Mouse (Mus musculus): ENCODE measurements around the gene Pfkm. TPM values are rescaled to one million over a fixed set of nuclear protein-coding genes. Genes with fewer than 3 reads are reported as not detected.

The Pfkm gene
- polyA plus RNA-seq, 1 experiment from 2014 or later = 52.1 TPM

DNA sequence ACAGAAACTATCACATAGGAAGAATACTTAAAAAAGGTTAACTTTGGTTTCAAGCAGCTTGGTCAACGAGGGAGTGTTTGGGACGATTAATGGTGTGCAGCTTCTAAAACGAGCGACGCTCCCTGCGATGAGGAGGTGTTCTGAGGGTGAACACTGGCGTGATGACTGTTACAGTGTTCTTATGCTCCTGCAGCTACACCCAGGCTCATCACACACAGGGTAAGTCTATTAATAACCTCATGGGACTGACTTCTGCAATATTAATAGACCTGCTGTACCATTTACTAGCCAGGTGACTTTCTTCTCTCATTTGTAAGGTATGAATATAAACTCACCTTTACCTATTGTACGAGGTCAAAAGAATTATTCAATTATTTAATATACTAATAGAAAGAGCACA is 17.9 kb upstream of the Pfkm start:
- 90% methylated on average over 8 of the region's 8 CpGs for WGBS
- H3K36me3 ChIP-seq = peaks cover 85% of the 10 kb centered on the region
- no peak for ATAC-seq (ENCODE audit: low FRiP score, low read depth)

DNA sequence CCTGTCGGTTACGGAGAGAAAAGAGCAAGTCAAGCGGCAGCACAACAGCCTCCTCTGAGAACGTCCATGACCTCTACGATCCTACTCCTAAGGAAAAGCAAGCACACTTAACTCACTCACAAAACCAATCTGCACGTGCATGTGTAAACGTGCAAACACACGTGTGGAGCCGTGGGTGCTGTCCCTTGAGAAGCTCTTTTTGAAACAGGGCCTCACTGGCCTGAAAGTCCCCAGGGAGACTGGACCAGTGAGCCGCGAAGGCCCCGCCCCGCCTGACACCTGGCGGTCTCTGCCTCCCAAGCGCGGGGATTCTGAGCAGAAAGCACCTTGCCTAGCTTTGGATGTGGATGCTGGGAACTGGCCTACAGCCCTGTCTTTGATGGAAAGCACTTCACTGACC is 17.4 kb upstream of the Pfkm start:
- Histone ChIP-seq H3K4me2 (replicated peaks) (no peak overlapping the region), H3K36me3 (peaks cover 83% of the 10 kb centered on the region), H3K4me3 (no peak overlapping the region), H3K9ac (replicated peaks) (no peak overlapping the region), H3K4me1 (no peaks in the 10 kb centered on the region), H3K27ac (replicated peaks) (no peak overlapping the region), H3K27me3 (no peaks in the 10 kb centered on the region), H3K9me3 (no peaks in the 10 kb centered on the region)
- ATAC-seq (ENCODE audit: low FRiP score, low read depth) = no peak
- 85% methylated on average over 16 of the region's 16 CpGs for WGBS

More for the DNA sequence above, 17.9 kb upstream of the Pfkm start:
- Histone ChIP-seq H3K4me2 (replicated peaks) (no peak overlapping the region), H3K9ac (replicated peaks) (no peak overlapping the region), H3K4me3 (no peak overlapping the region), H3K4me1 (no peaks in the 10 kb centered on the region), H3K9me3 (no peaks in the 10 kb centered on the region), H3K27me3 (no peaks in the 10 kb centered on the region), H3K27ac (replicated peaks) (no peak overlapping the region)

DNA sequence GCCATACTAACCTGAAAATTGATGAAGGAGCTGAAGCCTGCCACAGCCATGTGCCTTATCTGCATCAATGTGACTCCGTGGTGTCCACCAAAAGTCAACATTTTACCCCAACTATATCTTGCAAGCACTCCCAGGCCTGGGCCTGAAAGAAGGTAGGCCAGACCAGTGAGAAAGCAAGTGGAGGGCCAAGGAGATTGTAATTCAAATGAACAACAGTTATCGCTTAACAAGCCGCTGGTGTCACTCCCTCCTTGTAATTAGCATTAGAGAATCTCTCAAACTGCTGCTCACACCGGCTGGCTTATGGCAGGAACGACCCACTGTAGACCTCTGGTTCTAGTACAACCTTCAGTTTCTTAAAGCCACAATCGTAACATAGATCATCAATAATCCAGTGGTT is 15.5 kb upstream of the Pfkm start:
- H3K9ac ChIP-seq (replicated peaks) = no peak overlapping the region
- H3K27ac ChIP-seq (replicated peaks) = no peak overlapping the region
- H3K36me3 ChIP-seq = peaks cover 82% of the 10 kb centered on the region
- no peak for ATAC-seq (ENCODE audit: low FRiP score, low read depth)
- H3K9me3 ChIP-seq = no peaks in the 10 kb centered on the region
- H3K4me3 ChIP-seq = no peak overlapping the region
- H3K4me1 ChIP-seq = no peaks in the 10 kb centered on the region
- H3K27me3 ChIP-seq = no peaks in the 10 kb centered on the region
- no peak overlapping the region for H3K4me2 ChIP-seq (replicated peaks)
- WGBS = 90% methylated on average over 6 of the region's 6 CpGs

DNA sequence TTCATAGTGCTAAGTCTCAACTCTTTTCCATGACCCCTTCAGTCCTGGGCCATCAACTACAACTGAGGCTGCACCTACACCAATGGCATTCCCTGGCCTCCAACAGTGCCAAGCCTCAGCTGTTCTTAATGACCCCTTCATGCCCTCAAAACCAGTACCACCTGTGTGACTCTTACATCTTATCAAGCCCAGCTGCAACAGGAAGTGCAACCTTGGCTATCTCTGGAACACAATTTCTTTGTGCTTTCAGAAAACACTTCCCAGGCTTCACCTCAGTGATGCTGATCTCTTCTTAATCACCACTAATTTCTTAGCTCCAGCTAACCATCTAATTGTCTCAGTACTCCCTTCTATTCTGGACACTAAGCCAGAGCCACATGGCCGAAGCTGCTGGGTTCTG is 3.5 kb upstream of the Pfkm start:
- no peak for ATAC-seq (ENCODE audit: low FRiP score, low read depth)
- Histone ChIP-seq H3K4me3 (no peak overlapping the region), H3K9ac (replicated peaks) (no peak overlapping the region), H3K4me2 (replicated peaks) (no peak overlapping the region), H3K27me3 (no peaks in the 10 kb centered on the region), H3K36me3 (peaks cover 37% of the 10 kb centered on the region), H3K27ac (replicated peaks) (no peak overlapping the region), H3K9me3 (no peaks in the 10 kb centered on the region), H3K4me1 (peaks cover 20% of the 10 kb centered on the region)
- 88% methylated on average over 1 of the region's 1 CpGs for WGBS

DNA sequence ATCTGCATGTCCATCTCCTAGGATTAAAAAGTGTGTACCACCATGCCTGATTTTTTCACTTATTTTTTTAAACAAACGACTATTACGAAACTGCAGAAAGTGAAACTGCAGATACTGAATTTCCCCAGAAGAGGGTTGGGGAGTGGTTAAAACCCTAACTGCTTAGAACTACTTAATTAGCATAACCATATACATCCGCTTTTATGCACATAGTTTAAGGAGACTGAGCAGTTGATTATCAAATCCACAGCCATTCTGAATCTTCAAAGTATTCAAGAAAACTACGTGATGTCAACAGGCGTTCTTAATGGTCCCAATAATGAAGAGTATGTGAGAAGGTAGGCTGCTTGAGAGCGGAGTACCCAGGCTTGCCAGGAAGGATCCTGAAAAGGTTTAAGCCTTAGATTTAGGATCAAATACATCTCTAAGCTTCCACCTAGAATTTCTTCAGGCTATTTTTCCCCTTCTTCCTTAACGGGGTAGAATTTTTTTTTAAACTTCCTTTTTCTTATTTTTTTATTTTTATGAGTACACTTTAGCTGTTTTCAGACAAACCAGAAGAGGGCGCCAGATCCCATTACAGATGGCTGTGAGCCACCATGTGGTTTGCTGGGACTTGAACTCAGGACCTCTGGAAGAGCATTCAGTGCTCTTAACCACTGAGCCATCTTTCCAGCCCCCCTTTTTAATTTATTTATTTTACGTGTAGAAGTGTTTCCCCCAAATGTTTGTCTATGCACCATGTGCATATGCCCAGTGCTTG is 2.8 kb upstream of the Pfkm start:
- Histone ChIP-seq H3K36me3 (peaks cover 33% of the 10 kb centered on the region), H3K4me1 (peaks cover 21% of the 10 kb centered on the region), H3K4me2 (replicated peaks) (no peak overlapping the region), H3K27ac (replicated peaks) (no peak overlapping the region), H3K27me3 (no peaks in the 10 kb centered on the region), H3K9ac (replicated peaks) (no peak overlapping the region), H3K9me3 (no peaks in the 10 kb centered on the region), H3K4me3 (no peak overlapping the region)
- ATAC-seq (ENCODE audit: low FRiP score, low read depth) = no peak
- 75% methylated on average over 9 of the region's 9 CpGs for WGBS

DNA sequence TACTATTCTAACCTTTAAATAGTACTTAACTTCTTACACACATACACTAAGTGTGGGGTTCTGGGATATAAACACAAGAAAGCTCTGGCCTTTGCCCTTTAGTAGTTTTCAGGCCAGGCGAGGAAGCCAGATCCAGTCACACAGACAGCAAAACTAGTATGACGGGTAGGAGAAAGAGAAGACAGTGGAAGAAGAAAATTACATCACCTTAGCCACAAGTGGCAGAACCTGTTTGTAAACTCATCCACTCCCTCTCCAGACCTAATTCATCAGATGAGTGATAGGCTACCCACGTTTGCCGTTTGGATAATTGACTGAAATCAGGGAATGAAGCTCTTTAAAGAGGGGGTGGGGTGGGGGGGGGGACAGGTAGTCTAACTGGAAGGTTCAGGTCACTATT is 548 bp upstream of the Pfkm start:
- ATAC-seq (ENCODE audit: low FRiP score, low read depth) = no peak
- H3K27me3 ChIP-seq = no peaks in the 10 kb centered on the region
- 39% methylated on average over 4 of the region's 4 CpGs for WGBS
- H3K9me3 ChIP-seq = no peaks in the 10 kb centered on the region
- peak overlapping the region; percentile 87 for H3K4me2 ChIP-seq (replicated peaks)
- peaks cover 14% of the 10 kb centered on the region for H3K36me3 ChIP-seq
- H3K27ac ChIP-seq (replicated peaks) = no peak overlapping the region
- H3K4me3 ChIP-seq = peak overlapping the region; percentile 91
- peak overlapping the region; percentile 87 for H3K9ac ChIP-seq (replicated peaks)
- peaks cover 21% of the 10 kb centered on the region for H3K4me1 ChIP-seq

DNA sequence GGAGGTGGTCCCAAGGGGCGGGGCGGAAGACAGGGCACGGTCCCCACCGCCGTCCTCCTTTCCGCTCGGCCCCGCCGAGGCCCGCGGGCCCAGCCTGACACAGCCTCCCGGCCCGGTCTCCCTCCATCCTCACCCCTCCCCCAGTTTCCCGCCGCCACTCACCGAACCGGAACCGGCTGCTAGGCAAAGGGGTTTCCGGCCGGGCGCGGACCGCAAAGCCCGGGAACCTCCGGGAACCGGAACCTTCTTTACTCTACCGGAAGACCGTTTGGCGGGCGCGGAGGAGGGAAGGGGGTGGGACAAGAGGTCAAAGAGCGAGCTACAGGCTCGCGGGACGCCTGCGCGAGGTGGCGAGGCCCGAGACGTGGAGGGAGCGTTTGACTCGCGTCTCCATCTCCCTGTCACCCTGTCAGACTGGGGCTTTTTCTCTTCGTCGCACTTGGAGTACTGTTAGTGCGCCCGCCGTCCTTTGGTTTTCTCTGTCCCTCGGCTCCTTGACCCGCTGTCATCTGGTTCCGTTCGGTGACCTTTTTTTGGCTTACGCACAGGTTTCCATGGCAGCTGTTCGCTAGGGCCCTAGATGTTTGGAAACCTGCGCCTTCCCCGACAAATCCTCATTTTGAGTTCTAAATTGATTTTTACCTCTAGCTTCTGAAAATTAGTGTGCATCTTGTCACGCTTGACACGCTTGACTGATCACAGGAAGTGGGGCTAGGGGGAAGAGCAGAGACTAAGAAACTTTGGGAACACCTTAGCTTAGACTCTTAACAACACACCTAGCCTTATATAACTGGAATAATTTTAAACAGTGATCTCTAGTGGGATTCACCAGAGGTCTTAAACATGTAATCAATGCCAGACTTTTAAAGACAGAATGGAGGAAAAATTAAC is 977 bp downstream of the Pfkm start, which contains the start of gene Senp1:
Senp1 (minus strand) TSS at position 624 of the 891 bp plus-strand sequence.
- peaks cover 21% of the 10 kb centered on the region for H3K4me1 ChIP-seq
- peak within 1 kb of the TSS; percentile 87 for H3K4me2 ChIP-seq (replicated peaks)
- H3K4me3 ChIP-seq = peak within 1 kb of the TSS; percentile 91
- peak within 1 kb of the TSS; percentile 87 for H3K9ac ChIP-seq (replicated peaks)
- H3K9me3 ChIP-seq = no peaks in the 10 kb centered on the region
- ATAC-seq (ENCODE audit: low FRiP score, low read depth) = peak; percentile 88
- H3K27me3 ChIP-seq = no peaks in the 10 kb centered on the region
- peak within 1 kb of the TSS; percentile 95 for H3K27ac ChIP-seq (replicated peaks)
- H3K36me3 ChIP-seq = peaks cover 1% of the 10 kb centered on the region
- under 1% methylated on average over 58 of the region's 58 CpGs for WGBS

DNA sequence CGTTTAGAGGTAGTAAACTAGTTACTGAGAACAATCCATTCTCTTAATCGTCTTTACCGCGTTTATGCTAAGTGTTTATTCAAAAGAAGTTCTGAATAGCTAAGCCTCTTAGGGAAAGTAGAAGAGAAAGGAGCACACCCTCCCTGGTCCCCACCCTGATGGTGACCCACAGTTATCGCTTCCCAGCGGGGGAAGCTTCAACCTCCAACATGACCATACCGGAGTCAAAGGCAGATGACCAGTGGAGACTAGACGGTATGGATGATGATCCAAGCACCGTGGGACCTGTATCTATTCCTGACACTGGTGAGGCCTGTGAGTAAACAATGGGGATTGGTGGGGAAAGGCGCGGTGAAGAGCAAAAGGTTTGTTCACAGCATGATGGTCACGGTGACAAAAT is 2.5 kb downstream of the Pfkm start:
- no peak overlapping the region for H3K9ac ChIP-seq (replicated peaks)
- whole genome bisulfite sequencing = 91% methylated on average over 12 of the region's 12 CpGs
- no peak overlapping the region for H3K4me2 ChIP-seq (replicated peaks)
- H3K4me1 ChIP-seq = peaks cover 21% of the 10 kb centered on the region
- H3K4me3 ChIP-seq = no peak overlapping the region
- H3K36me3 ChIP-seq = no peaks in the 10 kb centered on the region
- no peak overlapping the region for H3K27ac ChIP-seq (replicated peaks)
- no peaks in the 10 kb centered on the region for H3K27me3 ChIP-seq
- no peak for ATAC-seq (ENCODE audit: low FRiP score, low read depth)
- no peaks in the 10 kb centered on the region for H3K9me3 ChIP-seq

DNA sequence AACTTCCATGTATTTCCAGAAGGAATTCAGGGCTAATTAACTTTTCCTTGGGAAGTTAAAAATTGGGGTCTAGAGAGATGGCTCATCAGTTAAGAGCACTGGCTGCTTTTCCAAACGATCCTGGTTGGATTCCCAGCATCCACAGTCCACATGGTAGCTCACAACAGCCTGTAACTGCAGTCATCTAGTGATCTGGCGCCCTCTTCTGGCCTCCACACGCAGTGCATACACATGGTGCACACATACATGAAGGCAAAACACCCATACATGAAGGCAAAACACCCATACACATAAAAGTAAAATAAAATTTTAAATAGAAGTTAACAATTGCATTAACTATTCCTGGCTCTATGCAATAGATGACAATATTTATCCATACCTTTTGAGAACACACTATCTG is 4.6 kb downstream of the Pfkm start:
- H3K4me2 ChIP-seq (replicated peaks) = no peak overlapping the region

DNA sequence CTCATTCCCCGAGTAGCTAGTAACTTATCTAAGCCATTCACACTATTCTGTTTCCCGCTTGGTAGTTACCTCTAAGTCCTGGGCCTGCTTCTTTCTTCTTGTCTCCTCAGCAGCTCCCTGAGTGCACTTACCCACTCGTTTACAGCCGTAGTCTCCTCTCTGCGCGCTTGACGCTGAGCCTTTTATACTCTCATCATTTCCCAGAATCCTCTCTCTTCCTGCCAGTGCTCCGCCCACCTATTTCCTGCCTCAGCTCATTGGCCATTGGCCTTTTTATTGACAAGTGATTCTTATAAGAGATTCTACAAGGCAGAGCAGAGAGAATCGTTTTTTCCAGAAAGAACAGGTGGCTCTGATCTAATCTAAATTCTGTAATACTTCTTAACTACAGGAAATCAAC is 6.1 kb downstream of the Pfkm start:
- Histone ChIP-seq H3K4me2 (replicated peaks) (no peak overlapping the region), H3K4me1 (peaks cover 4% of the 10 kb centered on the region; the same call in 1 of the 2 replicates), H3K27me3 (no peaks in the 10 kb centered on the region), H3K9me3 (no peaks in the 10 kb centered on the region), H3K9ac (replicated peaks) (no peak overlapping the region), H3K4me3 (no peak overlapping the region), H3K36me3 (no peaks in the 10 kb centered on the region), H3K27ac (replicated peaks) (no peak overlapping the region)
- no peak for ATAC-seq (ENCODE audit: low FRiP score, low read depth)
- WGBS = 87% methylated on average over 9 of the region's 9 CpGs

More for the DNA sequence above, 4.6 kb downstream of the Pfkm start:
- H3K9ac ChIP-seq (replicated peaks) = no peak overlapping the region
- H3K4me1 ChIP-seq = peaks cover 11% of the 10 kb centered on the region
- no peak overlapping the region for H3K4me3 ChIP-seq
- H3K27ac ChIP-seq (replicated peaks) = no peak overlapping the region
- H3K36me3 ChIP-seq = no peaks in the 10 kb centered on the region
- ATAC-seq (ENCODE audit: low FRiP score, low read depth) = no peak
- no peaks in the 10 kb centered on the region for H3K27me3 ChIP-seq
- 53% methylated on average over 3 of the region's 3 CpGs for whole genome bisulfite sequencing
- H3K9me3 ChIP-seq = no peaks in the 10 kb centered on the region

DNA sequence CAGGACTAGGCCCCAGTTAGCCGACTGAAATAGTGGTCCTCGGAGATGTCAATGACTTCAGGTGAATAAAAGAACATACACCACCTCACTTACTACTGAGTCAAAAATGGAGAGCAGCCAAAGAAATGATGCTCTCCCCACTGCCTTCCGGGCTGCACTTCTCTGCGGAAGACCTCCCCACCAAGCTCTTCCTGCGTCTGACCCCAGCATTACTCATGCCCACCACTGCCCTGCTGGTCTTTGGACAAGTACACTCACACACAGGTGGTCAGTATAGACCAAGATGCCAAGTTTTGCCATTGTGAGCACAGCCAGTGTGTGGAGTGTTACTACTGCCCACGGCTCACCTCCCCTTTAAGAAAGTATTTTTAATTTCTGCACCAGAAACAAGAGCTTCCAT is 10.0 kb downstream of the Pfkm start:
- Histone ChIP-seq H3K36me3 (no peaks in the 10 kb centered on the region), H3K9ac (replicated peaks) (no peak overlapping the region), H3K9me3 (no peaks in the 10 kb centered on the region), H3K4me1 (peaks cover 1% of the 10 kb centered on the region; the same call in 1 of the 2 replicates), H3K4me3 (no peak overlapping the region), H3K27me3 (0 out of 2 replicates have a peak, but pooled peaks cover 2% of the 10 kb centered on the region), H3K4me2 (replicated peaks) (no peak overlapping the region), H3K27ac (replicated peaks) (no peak overlapping the region)
- WGBS = 88% methylated on average over 6 of the region's 6 CpGs
- no peak for ATAC-seq (ENCODE audit: low FRiP score, low read depth)

DNA sequence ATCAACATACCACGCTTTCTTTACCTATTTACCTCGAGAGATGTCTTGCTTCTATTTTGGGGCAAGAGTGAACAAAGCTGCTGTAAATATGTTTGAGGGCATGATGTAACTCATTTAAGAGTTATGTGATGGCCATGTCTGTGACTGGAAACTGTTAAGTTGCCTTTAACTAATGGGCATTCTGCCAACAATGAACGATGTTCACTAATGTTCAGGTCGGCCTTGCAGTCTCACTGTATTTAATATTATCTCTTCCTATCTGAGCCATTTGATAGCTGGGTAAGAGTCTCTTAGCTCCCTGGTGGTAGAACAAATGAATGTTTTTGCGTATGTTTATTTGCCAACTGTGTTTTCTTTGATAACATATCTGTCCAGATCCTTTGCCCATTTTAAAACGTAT is 14.1 kb downstream of the Pfkm start:
- ATAC-seq (ENCODE audit: low FRiP score, low read depth) = no peak
- Histone ChIP-seq H3K4me2 (replicated peaks) (no peak overlapping the region), H3K9ac (replicated peaks) (no peak overlapping the region), H3K9me3 (no peaks in the 10 kb centered on the region), H3K4me1 (peaks cover 24% of the 10 kb centered on the region), H3K4me3 (no peak overlapping the region), H3K27me3 (0 out of 2 replicates have a peak, but pooled peaks cover 5% of the 10 kb centered on the region), H3K36me3 (no peaks in the 10 kb centered on the region), H3K27ac (replicated peaks) (no peak overlapping the region)
- WGBS = 92% methylated on average over 6 of the region's 6 CpGs

Data from midbrain, embryonic 12.5 days (tissue).